ENCODE assay signal across 7 mouse cellular contexts in genomic region chr1:118457256-118457882, GRCm38 (mm10).
DNase-seq lines count a peak whose midpoint lies in the region; ATAC-seq lines count a peak whose summit lies in the region.

No protein-coding gene starts in this region.

- peak; percentile 46 for DNase-seq in forebrain, embryonic 14.5 days (ENCODE audit: low spot score)
- DNase-seq in midbrain, embryonic 11.5 days (ENCODE audit: low spot score, missing footprints), result no peak
- DNase-seq in retina, postnatal 1 day, result no peak

- no peak for ATAC-seq in megakaryocyte, adult 5-6 weeks (ENCODE audit: poor library complexity, severe bottlenecking)
- no peak for ATAC-seq in forebrain, embryonic 14.5 days
- ATAC-seq in hindbrain, embryonic 15.5 days (ENCODE audit: low FRiP score, low read depth), result no peak
- ATAC-seq in midbrain, embryonic 11.5 days (ENCODE audit: low FRiP score), result no peak
- no peak for ATAC-seq in granulocyte monocyte progenitor cell, adult 5-6 weeks (replicated peaks; ENCODE audit: poor library complexity, severe bottlenecking)

- peak overlapping the region; percentile 81 for H3K4me2 ChIP-seq in forebrain, embryonic 14.5 days (ENCODE audit: low read length)
- peak overlapping the region; percentile 77 for H3K4me2 ChIP-seq in hindbrain, embryonic 15.5 days
- peak overlapping the region; percentile 19; the same call in 1 of the 2 replicates for H3K4me2 ChIP-seq in midbrain, embryonic 11.5 days

- H3K4me1 ChIP-seq in megakaryocyte, embryonic 14.5 days, result peaks cover 57% of the 10 kb centered on the region
- peaks cover 31% of the 10 kb centered on the region for H3K4me1 ChIP-seq in forebrain, embryonic 14.5 days (ENCODE audit: control insufficient read depth, insufficient read depth, low read length)
- peaks cover 41% of the 10 kb centered on the region for H3K4me1 ChIP-seq in hindbrain, embryonic 15.5 days (replicated peaks)
- H3K4me1 ChIP-seq in midbrain, embryonic 11.5 days (ENCODE audit: control insufficient read depth, insufficient read depth, low read length), result peaks cover 28% of the 10 kb centered on the region

- peak overlapping the region; percentile 56 for H3K27ac ChIP-seq in forebrain, embryonic 14.5 days (ENCODE audit: low read depth, low read length)
- peak overlapping the region; percentile 26; the same call in 1 of the 2 replicates for H3K27ac ChIP-seq in hindbrain, embryonic 15.5 days (replicated peaks)
- peak overlapping the region; percentile 45 for H3K27ac ChIP-seq in midbrain, embryonic 11.5 days (ENCODE audit: low read depth, low read length)

- WGBS in forebrain, embryonic 14.5 days, result 49% methylated on average over 11 of the region's 11 CpGs
- 31% methylated on average over 11 of the region's 11 CpGs for WGBS in hindbrain, embryonic 15.5 days
- 60% methylated on average over 11 of the region's 11 CpGs for WGBS in midbrain, embryonic 11.5 days

- peaks cover 19% of the 10 kb centered on the region for H3K36me3 ChIP-seq in megakaryocyte, embryonic 14.5 days (replicated peaks; ENCODE audit: low read length)
- H3K36me3 ChIP-seq in forebrain, embryonic 14.5 days (ENCODE audit: control insufficient read depth, insufficient read depth, low read length), result peaks cover 13% of the 10 kb centered on the region
- 0 out of 2 replicates have a peak, but pooled peaks cover 6% of the 10 kb centered on the region for H3K36me3 ChIP-seq in hindbrain, embryonic 15.5 days
- H3K36me3 ChIP-seq in midbrain, embryonic 11.5 days (ENCODE audit: control insufficient read depth, insufficient read depth, low read length), result peaks cover 2% of the 10 kb centered on the region; the same call in 1 of the 2 replicates

- peak overlapping the region; percentile 76 for H3K4me3 ChIP-seq in megakaryocyte, embryonic 14.5 days (replicated peaks)
- H3K4me3 ChIP-seq in forebrain, embryonic 14.5 days (ENCODE audit: low read depth, low read length), result no peak overlapping the region
- H3K4me3 ChIP-seq in hindbrain, embryonic 15.5 days, result no peak overlapping the region
- H3K4me3 ChIP-seq in midbrain, embryonic 11.5 days (ENCODE audit: low read depth, low read length), result no peak overlapping the region

- H3K9me3 ChIP-seq in megakaryocyte, embryonic 14.5 days, result no peaks in the 10 kb centered on the region
- no peaks in the 10 kb centered on the region for H3K9me3 ChIP-seq in forebrain, embryonic 14.5 days (replicated peaks; ENCODE audit: control insufficient read depth, low read length)
- H3K9me3 ChIP-seq in hindbrain, embryonic 15.5 days, result no peaks in the 10 kb centered on the region
- H3K9me3 ChIP-seq in midbrain, embryonic 11.5 days (ENCODE audit: control insufficient read depth, low read length), result no peaks in the 10 kb centered on the region

- no peaks in the 10 kb centered on the region for H3K27me3 ChIP-seq in megakaryocyte, embryonic 14.5 days (replicated peaks)
- H3K27me3 ChIP-seq in forebrain, embryonic 14.5 days (replicated peaks; ENCODE audit: control insufficient read depth, insufficient read depth, low read length), result no peaks in the 10 kb centered on the region
- H3K27me3 ChIP-seq in hindbrain, embryonic 15.5 days, result no peaks in the 10 kb centered on the region
- H3K27me3 ChIP-seq in midbrain, embryonic 11.5 days (ENCODE audit: control insufficient read depth, insufficient read depth, low read length), result no peaks in the 10 kb centered on the region

- H3K9ac ChIP-seq in forebrain, embryonic 14.5 days (ENCODE audit: low read length), result peak overlapping the region; percentile 40; the same call in 1 of the 2 replicates
- no peak overlapping the region for H3K9ac ChIP-seq in hindbrain, embryonic 15.5 days
- H3K9ac ChIP-seq in midbrain, embryonic 11.5 days (ENCODE audit: low read length), result peak overlapping the region; percentile 28

Comparison
In these comparisons a context has a peak if more than half of its experiments do, and no peak if none do; other contexts are left out.
1. H3K4me2 ChIP-seq: peak in every context shown above with its lines; median percentile 81 in forebrain, embryonic 14.5 days; 77 in hindbrain, embryonic 15.5 days; 19 in midbrain, embryonic 11.5 days.